Mouse (Mus musculus): ENCODE measurements around the gene Bach2. TPM values are rescaled to one million over a fixed set of nuclear protein-coding genes. Genes with fewer than 3 reads are reported as not detected.

Bach2 gene
- polyA plus RNA-seq, 1 experiment from 2014 or later: 27.4 TPM

GRCm38 (mm10) chr4:32342269-32342668 lies 103.7 kb downstream of the Bach2 start:
- peaks cover 24% of the 10 kb centered on the region for H3K4me1 ChIP-seq (replicated peaks)
- no peaks in the 10 kb centered on the region for H3K36me3 ChIP-seq
- no peaks in the 10 kb centered on the region for H3K9me3 ChIP-seq
- no peak for ATAC-seq (ENCODE audit: low FRiP score, low read depth)
- no peak overlapping the region for H3K4me3 ChIP-seq
- H3K9ac ChIP-seq: no peak overlapping the region
- no peaks in the 10 kb centered on the region for H3K27me3 ChIP-seq
- no peak overlapping the region for H3K4me2 ChIP-seq
- no peak overlapping the region for H3K27ac ChIP-seq (replicated peaks)
- WGBS: 80% methylated on average over 7 of the region's 7 CpGs

GRCm38 (mm10) chr4:32343256-32344165 lies 104.9 kb downstream of the Bach2 start:
- no peaks in the 10 kb centered on the region for H3K27me3 ChIP-seq
- peak overlapping the region; percentile 34; the same call in 1 of the 2 replicates for H3K27ac ChIP-seq (replicated peaks)
- WGBS: 61% methylated on average over 14 of the region's 14 CpGs
- peaks cover 20% of the 10 kb centered on the region for H3K4me1 ChIP-seq (replicated peaks)
- no peaks in the 10 kb centered on the region for H3K9me3 ChIP-seq
- H3K4me3 ChIP-seq: no peak overlapping the region
- no peak for ATAC-seq (ENCODE audit: low FRiP score, low read depth)
- no peaks in the 10 kb centered on the region for H3K36me3 ChIP-seq
- H3K9ac ChIP-seq: no peak overlapping the region
- H3K4me2 ChIP-seq: no peak overlapping the region

GRCm38 (mm10) chr4:32344276-32344675 lies 105.7 kb downstream of the Bach2 start:
- no peaks in the 10 kb centered on the region for H3K36me3 ChIP-seq
- no peak overlapping the region for H3K4me2 ChIP-seq
- no peaks in the 10 kb centered on the region for H3K9me3 ChIP-seq
- H3K27me3 ChIP-seq: no peaks in the 10 kb centered on the region
- no peak overlapping the region for H3K4me3 ChIP-seq
- H3K9ac ChIP-seq: no peak overlapping the region
- ATAC-seq (ENCODE audit: low FRiP score, low read depth): no peak
- H3K4me1 ChIP-seq (replicated peaks): peaks cover 20% of the 10 kb centered on the region
- no peak overlapping the region for H3K27ac ChIP-seq (replicated peaks)
- 61% methylated on average over 9 of the region's 9 CpGs for WGBS

GRCm38 (mm10) chr4:32347202-32347601 lies 108.6 kb downstream of the Bach2 start:
- H3K4me3 ChIP-seq: no peak overlapping the region
- 69% methylated on average over 6 of the region's 6 CpGs for WGBS

GRCm38 (mm10) chr4:32347711-32348110 lies 109.1 kb downstream of the Bach2 start:
- WGBS: 86% methylated on average over 5 of the region's 5 CpGs
- Histone ChIP-seq H3K4me2 (no peak overlapping the region), H3K4me3 (no peak overlapping the region), H3K27ac (replicated peaks) (no peak overlapping the region), H3K9ac (no peak overlapping the region), H3K27me3 (no peaks in the 10 kb centered on the region), H3K36me3 (no peaks in the 10 kb centered on the region), H3K4me1 (replicated peaks) (peaks cover 38% of the 10 kb centered on the region), H3K9me3 (no peaks in the 10 kb centered on the region)
- ATAC-seq (ENCODE audit: low FRiP score, low read depth): no peak

More at GRCm38 (mm10) chr4:32347202-32347601, 108.6 kb downstream of the Bach2 start:
- H3K9ac ChIP-seq: no peak overlapping the region
- H3K27me3 ChIP-seq: no peaks in the 10 kb centered on the region
- no peak for ATAC-seq (ENCODE audit: low FRiP score, low read depth)
- no peak overlapping the region for H3K27ac ChIP-seq (replicated peaks)
- no peaks in the 10 kb centered on the region for H3K36me3 ChIP-seq
- no peak overlapping the region for H3K4me2 ChIP-seq
- no peaks in the 10 kb centered on the region for H3K9me3 ChIP-seq
- peaks cover 33% of the 10 kb centered on the region for H3K4me1 ChIP-seq (replicated peaks)

- Histone ChIP-seq H3K27me3 (no peaks in the 10 kb centered on the region), H3K9me3 (no peaks in the 10 kb centered on the region), H3K4me1 (replicated peaks) (peaks cover 33% of the 10 kb centered on the region), H3K27ac (replicated peaks) (no peak overlapping the region), H3K36me3 (no peaks in the 10 kb centered on the region), H3K9ac (no peak overlapping the region), H3K4me2 (no peak overlapping the region), H3K4me3 (no peak overlapping the region)
- ATAC-seq (ENCODE audit: low FRiP score, low read depth): no peak
- 84% methylated on average over 5 of the region's 5 CpGs for WGBS
Measured at GRCm38 (mm10) chr4:32349361-32349760, 110.8 kb downstream of the Bach2 start.

GRCm38 (mm10) chr4:32351236-32351635 lies 112.6 kb downstream of the Bach2 start:
- Histone ChIP-seq H3K9me3 (no peaks in the 10 kb centered on the region), H3K27me3 (no peaks in the 10 kb centered on the region), H3K4me2 (peak overlapping the region; percentile 33), H3K27ac (replicated peaks) (peak overlapping the region; percentile 32), H3K4me1 (replicated peaks) (peaks cover 35% of the 10 kb centered on the region), H3K36me3 (no peaks in the 10 kb centered on the region), H3K4me3 (no peak overlapping the region), H3K9ac (no peak overlapping the region)
- WGBS: 6% methylated on average over 10 of the region's 10 CpGs
- ATAC-seq (ENCODE audit: low FRiP score, low read depth): peak; percentile 49

- no peaks in the 10 kb centered on the region for H3K36me3 ChIP-seq
- peaks cover 37% of the 10 kb centered on the region for H3K4me1 ChIP-seq (replicated peaks)
- 37% methylated on average over 18 of the region's 18 CpGs for WGBS
- H3K9me3 ChIP-seq: no peaks in the 10 kb centered on the region
- no peak overlapping the region for H3K9ac ChIP-seq
- H3K4me2 ChIP-seq: peak overlapping the region; percentile 33
- no peak overlapping the region for H3K4me3 ChIP-seq
- peak overlapping the region; percentile 32 for H3K27ac ChIP-seq (replicated peaks)
- no peaks in the 10 kb centered on the region for H3K27me3 ChIP-seq
- ATAC-seq (ENCODE audit: low FRiP score, low read depth): peak; percentile 43; the same call in 1 of the 2 replicates
Measured at GRCm38 (mm10) chr4:32351661-32352246, 113.2 kb downstream of the Bach2 start.

- no peak for ATAC-seq (ENCODE audit: low FRiP score, low read depth)
- no peak overlapping the region for H3K9ac ChIP-seq
Measured at GRCm38 (mm10) chr4:32352442-32352841, 113.8 kb downstream of the Bach2 start.

GRCm38 (mm10) chr4:32352842-32353241 lies 114.2 kb downstream of the Bach2 start:
- Histone ChIP-seq H3K9ac (no peak overlapping the region), H3K9me3 (no peaks in the 10 kb centered on the region), H3K4me2 (no peak overlapping the region), H3K27ac (replicated peaks) (0 out of 2 replicates have a peak overlapping the region, but pooled peaks have one; percentile 14), H3K36me3 (no peaks in the 10 kb centered on the region), H3K27me3 (no peaks in the 10 kb centered on the region), H3K4me3 (no peak overlapping the region), H3K4me1 (replicated peaks) (peaks cover 36% of the 10 kb centered on the region)
- 21% methylated on average over 4 of the region's 4 CpGs for WGBS
- ATAC-seq (ENCODE audit: low FRiP score, low read depth): peak; percentile 62

More at GRCm38 (mm10) chr4:32352442-32352841, 113.8 kb downstream of the Bach2 start:
- WGBS: 64% methylated on average over 8 of the region's 8 CpGs
- H3K4me2 ChIP-seq: no peak overlapping the region
- H3K27me3 ChIP-seq: no peaks in the 10 kb centered on the region
- peaks cover 34% of the 10 kb centered on the region for H3K4me1 ChIP-seq (replicated peaks)
- H3K36me3 ChIP-seq: no peaks in the 10 kb centered on the region
- no peaks in the 10 kb centered on the region for H3K9me3 ChIP-seq
- H3K27ac ChIP-seq (replicated peaks): 0 out of 2 replicates have a peak overlapping the region, but pooled peaks have one; percentile 14
- no peak overlapping the region for H3K4me3 ChIP-seq

- H3K4me3 ChIP-seq: no peak overlapping the region
- H3K27me3 ChIP-seq: no peaks in the 10 kb centered on the region
- no peak overlapping the region for H3K9ac ChIP-seq
- no peaks in the 10 kb centered on the region for H3K9me3 ChIP-seq
- H3K36me3 ChIP-seq: no peaks in the 10 kb centered on the region
- no peak overlapping the region for H3K4me2 ChIP-seq
- WGBS: 59% methylated on average over 12 of the region's 12 CpGs
- no peak overlapping the region; the same call in 1 of the 2 replicates for H3K27ac ChIP-seq (replicated peaks)
- no peak for ATAC-seq (ENCODE audit: low FRiP score, low read depth)
- peaks cover 54% of the 10 kb centered on the region for H3K4me1 ChIP-seq (replicated peaks)
Measured at GRCm38 (mm10) chr4:32355935-32356617, 117.5 kb downstream of the Bach2 start.
